Mouse (Mus musculus) retina, embryonic 14.5 days (tissue): ENCODE measurements around the gene Map2k5.

Experiments
- DNase-seq: peaks from one replicate; pipeline ENCODE4 v3.0.0-alpha.2; 2015; ENCODE audit warnings: low spot score

Gene Map2k5

GRCm38 (mm10) chr9:63339256-63339655 is 38.4 kb downstream of the Map2k5 start:
- DNase-seq = no peak

GRCm38 (mm10) chr9:63338716-63339115 is 39.0 kb downstream of the Map2k5 start:
- DNase-seq = no peak

GRCm38 (mm10) chr9:63335816-63336215 is 41.9 kb downstream of the Map2k5 start:
- DNase-seq = no peak

GRCm38 (mm10) chr9:63333074-63333473 is 44.6 kb downstream of the Map2k5 start:
- DNase-seq = peak; percentile 29

- no peak for DNase-seq
Observed at GRCm38 (mm10) chr9:63331246-63331645, 46.5 kb downstream of the Map2k5 start.

- peak; percentile 53 for DNase-seq
Observed at GRCm38 (mm10) chr9:63328958-63329685, 48.6 kb downstream of the Map2k5 start.

GRCm38 (mm10) chr9:63315231-63315630 is 62.5 kb downstream of the Map2k5 start:
- DNase-seq = no peak

GRCm38 (mm10) chr9:63314126-63314525 is 63.6 kb downstream of the Map2k5 start:
- no peak for DNase-seq

- DNase-seq = no peak
Observed at GRCm38 (mm10) chr9:63309956-63310355, 67.7 kb downstream of the Map2k5 start.

GRCm38 (mm10) chr9:63309008-63309407 is 68.7 kb downstream of the Map2k5 start:
- DNase-seq = no peak

- no peak for DNase-seq
Observed at GRCm38 (mm10) chr9:63308441-63308840, 69.3 kb downstream of the Map2k5 start.

- no peak for DNase-seq
Observed at GRCm38 (mm10) chr9:63302511-63302910, 75.2 kb downstream of the Map2k5 start.

GRCm38 (mm10) chr9:63298656-63299055 is 79.0 kb downstream of the Map2k5 start:
- DNase-seq = no peak

GRCm38 (mm10) chr9:63295551-63295958 is 82.1 kb downstream of the Map2k5 start:
- DNase-seq = no peak

GRCm38 (mm10) chr9:63294846-63295245 is 82.9 kb downstream of the Map2k5 start:
- DNase-seq = no peak

GRCm38 (mm10) chr9:63293781-63294480 is 83.8 kb downstream of the Map2k5 start:
- no peak for DNase-seq

GRCm38 (mm10) chr9:63288676-63289075 is 89.0 kb downstream of the Map2k5 start:
- DNase-seq = no peak

GRCm38 (mm10) chr9:63284392-63284791 is 93.3 kb downstream of the Map2k5 start:
- DNase-seq = no peak

- DNase-seq = no peak
Observed at GRCm38 (mm10) chr9:63281996-63282395, 95.7 kb downstream of the Map2k5 start.

- no peak for DNase-seq
Observed at GRCm38 (mm10) chr9:63281086-63281485, 96.6 kb downstream of the Map2k5 start.

GRCm38 (mm10) chr9:63273781-63274180 is 103.9 kb downstream of the Map2k5 start:
- DNase-seq = no peak

GRCm38 (mm10) chr9:63269839-63270238 is 107.9 kb downstream of the Map2k5 start:
- peak; percentile 50 for DNase-seq

GRCm38 (mm10) chr9:63263188-63263587 is 114.5 kb downstream of the Map2k5 start:
- no peak for DNase-seq

- no peak for DNase-seq
Observed at GRCm38 (mm10) chr9:63258768-63259167, 118.9 kb downstream of the Map2k5 start.
